Mouse (Mus musculus) liver, adult 2 months (tissue): ENCODE results near the gene Fstl1. TPM values are rescaled to one million over a fixed set of nuclear protein-coding genes. Genes with fewer than 3 reads are reported as not detected.

Experiments
- DNase-seq: peaks from one replicate; pipeline ENCODE4 v3.0.0-alpha.2; 2011; ENCODE audit warnings: low read depth, low spot score; ENCODE audit errors: extremely low read depth
- H3K27ac ChIP-seq: fragments of 200-500 bp; replicated peaks from 2 replicates; pipeline ENCODE4 v1.5.1; 2012; ENCODE audit warnings: low read depth, mild to moderate bottlenecking, control low read depth, inconsistent platforms, low read length; ENCODE audit not compliant: insufficient read depth
- H3K27me3 ChIP-seq: fragments of 200-500 bp; 2 replicates; pipeline ENCODE4 v1.6.1; 2012; ENCODE audit warnings: mild to moderate bottlenecking, moderate library complexity, low read length, inconsistent platforms; ENCODE audit not compliant: control insufficient read depth, insufficient read depth
- H3K36me3 ChIP-seq: fragments of 200-500 bp; 2 replicates; pipeline ENCODE4 v1.6.1; 2012; ENCODE audit warnings: low read length, inconsistent platforms; ENCODE audit not compliant: control insufficient read depth, insufficient read depth
- H3K4me1 ChIP-seq: fragments of 200-500 bp; 2 replicates; pipeline ENCODE4 v1.6.1; 2011; ENCODE audit warnings: low read length; ENCODE audit not compliant: control insufficient read depth, insufficient read depth
- H3K4me3 ChIP-seq: fragments of 200-500 bp; 2 replicates; pipeline ENCODE4 v1.5.1; 2011; ENCODE audit warnings: low read depth, mild to moderate bottlenecking, control low read depth, low read length, moderate library complexity; ENCODE audit not compliant: insufficient read depth
- H3K79me2 ChIP-seq: fragments of 200-500 bp; 2 replicates; pipeline ENCODE4 v1.6.1; 2012; ENCODE audit warnings: inconsistent platforms, mild to moderate bottlenecking, low read length, moderate library complexity; ENCODE audit not compliant: control insufficient read depth, insufficient read depth
- H3K9ac ChIP-seq: fragments of 200-500 bp; 2 replicates; pipeline ENCODE4 v1.6.1; 2012; ENCODE audit warnings: low read depth, mild to moderate bottlenecking, control low read depth, inconsistent platforms, low read length
- CTCF ChIP-seq: fragments of 200-500 bp; IDR thresholded peaks from 2 replicates; pipeline ENCODE4 v1.5.1; 2011; ENCODE audit warnings: low read depth, low read length, control low read depth
- POLR2A ChIP-seq: fragments of 200-500 bp; IDR thresholded peaks from 2 replicates; pipeline ENCODE4 v1.6.1; 2011; ENCODE audit warnings: low read length, control low read depth; ENCODE audit not compliant: insufficient read depth; ENCODE audit errors: extremely low read depth
- WGBS: fragments of 180-500 bp; shearing (Covaris S2); methylation state at CpG from one replicate; pipeline ENCODE4 v1.1.7; 2018; 5-methylcytosine and 5-hydroxymethylcytosine counted together
- polyA plus RNA-seq: library from polyadenylated mRNA; depleted of rRNA; stranded (reverse); fragments of >200 nt; gene quantifications from 2 replicates; pipeline ENCODE4 v1.2.3, GENCODE M21; 2012
- total RNA-seq: library from RNA; depleted of rRNA; stranded (reverse); fragments of >200 nt; gene quantifications from 2 replicates; pipeline ENCODE4 v1.2.3, GENCODE M21; 2014

Gene Fstl1
- total and polyA plus RNA-seq, 2 experiments = 1.9 to 4.4 TPM

- H3K79me2 ChIP-seq = peaks cover 24% of the 10 kb centered on the region; the same call in 1 of the 2 replicates
- peaks cover 31% of the 10 kb centered on the region for H3K4me1 ChIP-seq
- peak overlapping the region; percentile 58 for H3K27ac ChIP-seq
- no peak overlapping the region for H3K4me3 ChIP-seq
- WGBS = 37% methylated on average over 4 of the region's 4 CpGs
- H3K9ac ChIP-seq = no peak overlapping the region
- H3K27me3 ChIP-seq = no peaks in the 10 kb centered on the region
- H3K36me3 ChIP-seq = peaks cover 2% of the 10 kb centered on the region; the same call in 1 of the 2 replicates
- TF ChIP-seq CTCF (no peak), POLR2A (no peak)
- peak; percentile 62 for DNase-seq
Measured at GRCm38 (mm10) chr16:37871112-37871715, 94.5 kb downstream of the Fstl1 start.

DNA sequence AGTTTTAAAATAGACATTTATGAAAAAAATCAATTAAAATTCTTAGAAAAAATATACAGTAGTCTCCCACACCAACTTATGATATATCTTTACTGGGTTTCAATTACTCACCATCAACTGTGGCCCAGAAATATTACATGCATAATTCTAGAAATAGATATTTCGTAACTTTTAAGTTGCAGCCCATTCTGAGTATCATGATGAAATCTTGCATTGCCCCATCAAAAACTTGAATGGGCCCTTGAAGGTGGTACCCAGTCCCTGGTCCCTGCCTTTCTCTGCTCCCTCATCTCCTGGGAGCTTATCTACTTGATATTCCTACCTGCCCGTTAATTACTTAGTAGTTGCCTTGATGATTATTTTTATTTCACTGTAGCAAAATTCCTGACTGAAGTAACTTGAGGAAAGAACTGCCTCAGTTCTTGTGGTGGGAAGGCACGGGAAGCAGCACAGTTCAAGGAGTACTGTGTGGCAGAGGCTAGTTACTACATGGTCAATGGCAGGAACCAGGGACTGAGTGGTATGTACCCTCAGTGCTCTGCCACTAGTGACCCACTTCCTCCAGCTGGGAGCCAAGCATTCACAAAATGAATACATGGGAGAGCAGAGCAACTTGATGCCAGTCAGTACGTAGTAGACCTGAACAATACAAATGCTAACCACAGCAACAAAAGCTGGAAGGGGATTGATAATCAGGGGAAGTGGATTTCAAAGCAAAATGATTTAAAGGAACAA lies 98.0 kb downstream of the Fstl1 start:
- WGBS = 59% methylated on average over 4 of the region's 4 CpGs
- no peak for DNase-seq
- peaks cover 29% of the 10 kb centered on the region; the same call in 1 of the 2 replicates for H3K79me2 ChIP-seq
- no peak overlapping the region for H3K9ac ChIP-seq
- peaks cover 32% of the 10 kb centered on the region for H3K4me1 ChIP-seq
- H3K4me3 ChIP-seq = no peak overlapping the region
- no peak for TF ChIP-seq POLR2A
- no peak for TF ChIP-seq CTCF
- peaks cover 25% of the 10 kb centered on the region for H3K36me3 ChIP-seq
- no peaks in the 10 kb centered on the region for H3K27me3 ChIP-seq
- peak overlapping the region; percentile 5; the same call in 1 of the 2 replicates for H3K27ac ChIP-seq

GRCm38 (mm10) chr16:37877406-37877805 lies 100.7 kb downstream of the Fstl1 start:
- Histone ChIP-seq H3K4me3 (no peak overlapping the region), H3K27ac (no peak overlapping the region), H3K27me3 (no peaks in the 10 kb centered on the region), H3K4me1 (peaks cover 17% of the 10 kb centered on the region), H3K36me3 (peaks cover 45% of the 10 kb centered on the region), H3K79me2 (peaks cover 19% of the 10 kb centered on the region; the same call in 1 of the 2 replicates), H3K9ac (no peak overlapping the region)
- WGBS = 97% methylated on average over 3 of the region's 3 CpGs
- DNase-seq = no peak
- TF ChIP-seq POLR2A (no peak), CTCF (no peak)

DNA sequence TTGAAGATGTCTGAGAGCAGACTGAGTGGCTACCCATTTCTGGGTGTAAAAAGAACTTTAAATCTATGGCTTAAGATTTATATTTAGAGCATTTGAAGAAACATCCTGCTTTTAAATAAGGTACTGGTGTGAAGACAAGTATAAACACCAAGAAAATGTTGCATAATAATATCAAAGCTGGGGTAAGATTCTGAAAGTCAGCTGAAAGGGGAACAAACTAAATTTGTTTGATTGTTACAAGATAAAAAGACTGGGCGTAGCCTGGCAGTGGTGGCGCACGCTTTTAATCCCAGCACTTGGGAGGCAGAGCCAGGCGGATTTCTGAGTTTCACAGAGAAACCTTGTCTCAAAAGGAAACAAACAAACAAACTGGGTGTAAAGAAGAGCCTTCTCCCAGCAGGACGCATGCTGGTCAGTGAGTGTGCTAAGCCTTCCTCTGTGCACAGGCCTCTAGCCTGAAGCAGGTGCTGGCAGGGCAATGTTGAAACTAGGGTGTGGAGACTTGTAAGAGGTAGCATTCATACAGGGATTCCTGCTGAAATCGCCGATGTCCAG lies 102.4 kb downstream of the Fstl1 start:
- 67% methylated on average over 7 of the region's 7 CpGs for WGBS
- Histone ChIP-seq H3K4me1 (peaks cover 11% of the 10 kb centered on the region), H3K4me3 (no peak overlapping the region), H3K36me3 (peaks cover 56% of the 10 kb centered on the region), H3K27me3 (no peaks in the 10 kb centered on the region), H3K9ac (no peak overlapping the region), H3K27ac (no peak overlapping the region), H3K79me2 (peaks cover 17% of the 10 kb centered on the region; the same call in 1 of the 2 replicates)
- TF ChIP-seq CTCF (no peak), POLR2A (no peak)
- DNase-seq = no peak

GRCm38 (mm10) chr16:37879750-37880419 lies 103.2 kb downstream of the Fstl1 start:
- peaks cover 8% of the 10 kb centered on the region for H3K4me1 ChIP-seq
- WGBS = 82% methylated on average over 4 of the region's 4 CpGs
- H3K36me3 ChIP-seq = peaks cover 58% of the 10 kb centered on the region
- no peak overlapping the region for H3K4me3 ChIP-seq
- no peak for DNase-seq
- H3K79me2 ChIP-seq = peaks cover 14% of the 10 kb centered on the region; the same call in 1 of the 2 replicates
- H3K27me3 ChIP-seq = no peaks in the 10 kb centered on the region
- no peak for TF ChIP-seq CTCF
- TF ChIP-seq POLR2A = no peak
- no peak overlapping the region for H3K9ac ChIP-seq
- no peak overlapping the region for H3K27ac ChIP-seq
